Mouse (Mus musculus) right cerebral cortex, postnatal 25 days (tissue): Measurements from ENCODE around the gene Tspan5.

Experiments used
- DNase-seq: peaks from one replicate; pipeline ENCODE4 v3.0.0; 2022

Tspan5 gene

GRCm38 (mm10) chr3:138955220-138955619 is 213.2 kb downstream of the Tspan5 start:
- DNase-seq = no peak
